Mouse (Mus musculus): ENCODE measurements around the gene Rbm4. TPM values are rescaled to one million over a fixed set of nuclear protein-coding genes. Genes with fewer than 3 reads are reported as not detected.

Gene Rbm4
- total RNA-seq, 2 experiments from 2014 or later = 32.3 to 36.9 TPM

DNA sequence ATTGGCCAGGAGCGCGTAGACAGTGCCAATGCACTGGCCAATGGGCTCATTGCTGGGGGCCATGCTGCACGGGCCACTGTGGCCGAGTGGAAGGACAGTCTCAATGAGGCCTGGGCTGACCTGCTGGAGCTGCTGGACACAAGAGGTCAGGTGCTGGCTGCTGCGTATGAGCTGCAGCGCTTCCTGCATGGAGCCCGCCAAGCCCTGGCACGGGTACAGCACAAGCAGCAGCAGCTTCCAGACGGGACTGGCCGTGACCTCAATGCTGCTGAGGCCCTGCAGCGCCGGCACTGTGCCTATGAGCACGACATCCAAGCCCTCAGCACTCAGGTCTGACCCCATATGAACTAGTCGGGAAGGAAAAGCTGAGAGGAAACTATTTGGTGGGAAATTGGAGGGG, 47.1 kb downstream of the Rbm4 start:
- intact Hi-C loops (cut with DNase I; ENCODE audit: low total_unique reads) = no loop called here
- peak; percentile 73 for DNase-seq

- no peak for DNase-seq
- intact Hi-C loops (cut with DNase I; ENCODE audit: low total_unique reads) = no loop called here
These were observed 48.0 kb downstream of the Rbm4 start for GRCm38 (mm10) chr19:4745681-4746080.

- intact Hi-C loops (cut with DNase I; ENCODE audit: low total_unique reads) = no loop called here
- no peak for DNase-seq
These were observed 48.6 kb downstream of the Rbm4 start for GRCm38 (mm10) chr19:4745057-4745456.

DNA sequence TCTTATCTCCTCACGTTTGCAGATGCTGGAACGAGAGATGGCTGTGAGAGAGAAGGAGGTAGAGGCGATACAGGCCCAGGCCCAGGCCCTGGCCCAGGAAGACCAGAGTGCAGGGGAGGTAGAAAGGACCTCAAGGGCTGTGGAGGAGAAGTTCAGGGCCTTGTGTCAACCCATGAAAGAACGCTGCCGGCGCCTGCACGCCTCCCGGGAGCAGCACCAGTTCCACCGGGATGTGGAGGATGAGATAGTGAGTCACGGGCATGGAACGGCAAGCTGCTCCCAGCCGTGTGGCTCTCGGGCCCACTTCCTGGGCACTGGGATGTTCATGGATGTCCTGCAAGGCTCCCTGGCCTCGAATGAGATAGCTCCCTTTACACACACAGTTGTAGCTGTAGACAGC, 49.7 kb downstream of the Rbm4 start:
- DNase-seq = no peak
- intact Hi-C loops (cut with DNase I; ENCODE audit: low total_unique reads) = loop anchor here (5.0 kb wide), 2 partner anchors 117 to 247 kb away; partner anchors contain the start of genes 2010003K11Rik and Rce1

DNA sequence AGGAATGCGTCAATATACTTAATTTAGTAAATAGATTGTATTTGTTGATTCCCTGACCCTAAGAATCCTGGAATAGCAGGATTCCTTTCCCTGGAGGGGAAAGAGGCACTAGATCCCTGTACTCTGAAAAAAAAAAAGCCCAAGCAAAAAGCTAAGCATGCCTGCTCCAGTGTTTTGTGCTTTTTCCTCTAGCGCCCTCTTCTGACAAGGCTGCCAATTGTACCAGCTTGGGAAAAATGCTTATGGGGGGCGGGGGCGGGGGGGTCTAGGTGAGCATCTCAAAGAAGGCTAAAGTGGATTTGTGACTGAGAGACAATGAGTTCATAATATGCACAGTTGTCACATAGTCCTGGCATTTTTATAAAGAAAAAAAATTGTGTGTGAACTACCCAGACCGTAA, 50.2 kb downstream of the Rbm4 start:
- DNase-seq = no peak
- intact Hi-C loops (cut with DNase I; ENCODE audit: low total_unique reads) = loop anchor here (5.0 kb wide), 2 partner anchors 116 to 246 kb away; partner anchors contain the start of genes 2010003K11Rik and Rce1

- DNase-seq = no peak
- intact Hi-C loops (cut with DNase I; ENCODE audit: low total_unique reads) = loop anchor here (5.0 kb wide), 2 partner anchors 115 to 245 kb away; partner anchors contain the start of genes 2010003K11Rik and Rce1
These were observed 51.5 kb downstream of the Rbm4 start for GRCm38 (mm10) chr19:4742229-4742628.

DNA sequence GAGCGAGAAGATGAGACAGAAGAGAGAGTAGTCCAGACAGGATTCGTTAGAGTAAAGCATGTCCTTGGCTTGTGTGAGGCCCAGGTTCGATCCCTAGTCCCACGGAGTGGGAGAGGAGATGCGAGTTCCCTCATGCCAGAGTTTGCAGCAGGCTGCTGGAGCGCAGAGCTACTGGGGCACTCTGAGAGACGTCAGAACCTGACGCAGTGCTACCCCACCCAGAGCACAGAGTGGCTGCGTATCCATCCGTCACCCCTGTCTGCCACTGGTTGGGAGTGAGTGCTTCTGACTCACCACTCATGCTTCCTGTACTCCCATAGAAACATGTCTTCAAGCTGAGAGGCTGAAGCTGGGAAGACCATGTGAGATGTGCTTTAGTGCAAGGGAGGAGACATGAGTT, 52.2 kb downstream of the Rbm4 start:
- no peak for DNase-seq
- intact Hi-C loops (cut with DNase I; ENCODE audit: low total_unique reads) = loop anchor here (5.0 kb wide), 2 partner anchors 114 to 244 kb away; partner anchors contain the start of genes 2010003K11Rik and Rce1

- intact Hi-C loops (cut with DNase I; ENCODE audit: low total_unique reads) = loop anchor here (5.0 kb wide), 3 partner anchors 112 to 418 kb away; partner anchors contain the start of genes 2010003K11Rik and Rce1
- DNase-seq = no peak
These were observed 53.9 kb downstream of the Rbm4 start for GRCm38 (mm10) chr19:4739762-4740161.

- DNase-seq = no peak
- intact Hi-C loops (cut with DNase I; ENCODE audit: low total_unique reads) = loop anchor here (5.0 kb wide), 1 partner anchor 418 kb away; no protein-coding TSS in a partner anchor
These were observed 54.6 kb downstream of the Rbm4 start for GRCm38 (mm10) chr19:4739053-4739452.

GRCm38 (mm10) chr19:4737866-4738265, 55.8 kb downstream of the Rbm4 start:
- DNase-seq = no peak
- intact Hi-C loops (cut with DNase I; ENCODE audit: low total_unique reads) = loop anchor here (5.0 kb wide), 1 partner anchor 419 kb away; no protein-coding TSS in a partner anchor

Other genes starting within 250 kb of the Rbm4 start
- 1 to 10 TPM; 2.3 to 3.2 TPM for gene Lrfn4, start 178.2 kb downstream of the Rbm4 start, total RNA-seq (2021)
- 1 to 10 TPM; 5.8 to 7.1 TPM for gene Rce1, start 168.3 kb downstream of the Rbm4 start, total RNA-seq (2021)
- gene Gm960, start 95.2 kb downstream of the Rbm4 start, total RNA-seq (2021) = under 1 TPM; 0.12 to 0.71 TPM
- under 1 TPM; 0.23 to 0.40 TPM for gene Sptbn2, start 82.7 kb downstream of the Rbm4 start, total RNA-seq (2021)
- 1 to 10 TPM; 2.5 to 3.4 TPM for gene Rbm4b, start 37.4 kb downstream of the Rbm4 start, total RNA-seq (2021)
- 10 to 100 TPM in 1 of 2 experiments, 1 to 10 TPM in 1; 9.0 to 11.9 TPM for gene Gm21992, start 17.7 kb upstream of the Rbm4 start, total RNA-seq (2021)
- gene Rbm14, start 17.7 kb upstream of the Rbm4 start, total RNA-seq (2021) = 10 to 100 TPM; 13.6 to 13.9 TPM
- gene Ccs, start 45.4 kb upstream of the Rbm4 start, total RNA-seq (2021) = 10 to 100 TPM; 31.4 to 34.1 TPM
- not detected for gene Ccdc87, start 45.5 kb upstream of the Rbm4 start, total RNA-seq (2021)
- gene Ctsf, start 61.2 kb upstream of the Rbm4 start, total RNA-seq (2021) = 10 to 100 TPM; 29.5 to 38.2 TPM
- gene Actn3, start 84.0 kb upstream of the Rbm4 start, total RNA-seq (2021) = 1,000 to 10,000 TPM; 5,946 to 6,289 TPM
- gene Zdhhc24, start 84.8 kb upstream of the Rbm4 start, total RNA-seq (2021) = 1 to 10 TPM; 3.3 to 3.7 TPM
- gene Bbs1, start 112.7 kb upstream of the Rbm4 start, total RNA-seq (2021) = 1 to 10 TPM; 3.0 to 3.1 TPM
- 10 to 100 TPM; 25.8 to 28.4 TPM for gene Dpp3, start 134.4 kb upstream of the Rbm4 start, total RNA-seq (2021)
- under 1 TPM; 0.60 to 0.96 TPM for gene Peli3, start 149.2 kb upstream of the Rbm4 start, total RNA-seq (2021)
- 10 to 100 TPM; 51.5 to 52.3 TPM for gene Mrpl11, start 168.2 kb upstream of the Rbm4 start, total RNA-seq (2021)
- not detected for gene Npas4, start 196.4 kb upstream of the Rbm4 start, total RNA-seq (2021)
- gene Slc29a2, start 230.0 kb upstream of the Rbm4 start, total RNA-seq (2021) = 1 to 10 TPM; 4.9 to 6.5 TPM
- 10 to 100 TPM; 20.4 to 23.7 TPM for gene B4gat1, start 244.9 kb upstream of the Rbm4 start, total RNA-seq (2021)
- under 1 TPM; 0.43 to 0.89 TPM for gene AC124502.3, start 245.0 kb upstream of the Rbm4 start, total RNA-seq (2021)
- 10 to 100 TPM; 11.1 to 11.3 TPM for gene Brms1, start 247.5 kb upstream of the Rbm4 start, total RNA-seq (2021)